Mouse (Mus musculus) cerebellum, postnatal 14 days (tissue): Measurements from ENCODE around the gene Ccdc40.

ENCODE experiments used
- DNase-seq, 2 experiments: peaks; one replicate each; pipeline ENCODE4 v3.0.0; 2021; ENCODE audit warnings: mixed read lengths in 2 of 2

The Ccdc40 gene

DNA sequence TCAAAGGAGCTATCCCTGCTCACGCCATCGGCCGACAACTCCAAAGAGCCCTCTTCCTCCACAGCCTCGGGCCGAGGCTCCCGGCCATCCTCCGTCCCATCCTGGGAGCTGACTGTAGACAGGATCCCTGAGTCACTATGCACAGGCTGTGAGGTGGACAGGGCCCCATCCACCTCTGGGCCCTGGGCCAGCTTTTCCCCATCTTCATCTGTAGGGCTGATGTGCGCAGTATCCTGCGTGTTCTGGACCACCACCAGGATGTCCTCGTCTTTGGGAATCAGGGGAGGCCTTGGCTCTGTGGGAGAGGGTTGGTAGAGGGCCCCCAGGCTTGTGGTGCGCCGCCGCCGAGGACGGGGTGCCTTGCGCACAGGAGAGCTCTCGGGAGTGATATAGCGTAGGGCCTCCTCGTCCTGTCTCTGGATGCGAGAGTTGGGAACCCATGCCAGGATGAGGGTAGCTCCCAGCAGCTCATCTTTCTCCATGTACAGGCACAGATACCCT, 19.5 kb upstream of the Ccdc40 start:
- DNase-seq: peak in 1 of 2 experiments; percentile 76

GRCm38 (mm10) chr11:119209371-119210025, 18.9 kb upstream of the Ccdc40 start:
- DNase-seq: peak; percentile 87 to 89

- peak; percentile 96 to 97 for DNase-seq
Measured at GRCm38 (mm10) chr11:119210321-119211100, 17.9 kb upstream of the Ccdc40 start.

DNA sequence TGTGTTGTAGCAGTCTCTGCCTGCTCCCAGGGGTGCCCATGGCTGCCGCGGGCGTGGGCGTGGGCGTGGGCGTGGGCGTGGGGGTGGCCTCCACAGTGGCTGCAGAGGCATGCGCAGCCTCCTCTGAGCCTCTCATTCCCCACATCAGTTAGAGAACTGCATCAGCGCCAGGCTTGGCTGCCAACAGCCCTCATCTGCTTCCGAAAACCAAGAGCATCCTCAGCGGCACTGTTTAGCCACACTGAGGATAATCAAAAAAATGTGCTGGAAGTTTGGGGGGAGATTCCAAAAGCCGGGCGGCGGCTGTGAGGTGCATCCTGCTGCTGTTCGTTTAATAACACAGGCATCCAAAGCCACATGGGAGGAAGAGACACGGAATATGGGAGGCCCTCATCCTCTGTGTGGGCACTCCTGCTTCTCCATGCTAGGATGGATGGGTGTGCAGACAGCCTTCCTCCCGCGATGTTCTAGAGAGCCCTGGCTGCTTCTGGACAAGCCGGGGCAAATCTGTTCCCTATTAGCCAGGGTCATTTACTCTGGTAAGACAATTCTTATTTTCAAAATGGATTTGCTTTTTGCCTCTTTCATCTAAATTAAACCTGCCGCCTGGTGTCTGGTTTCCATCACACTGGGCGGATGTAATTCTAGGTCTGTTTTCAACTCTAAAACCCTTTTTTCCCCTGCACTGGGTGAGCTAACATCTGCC, 16.6 kb upstream of the Ccdc40 start:
- DNase-seq: peak in 1 of 2 experiments; percentile 51

GRCm38 (mm10) chr11:119213166-119213885, 15.0 kb upstream of the Ccdc40 start:
- peak in 1 of 2 experiments; percentile 50 for DNase-seq

DNA sequence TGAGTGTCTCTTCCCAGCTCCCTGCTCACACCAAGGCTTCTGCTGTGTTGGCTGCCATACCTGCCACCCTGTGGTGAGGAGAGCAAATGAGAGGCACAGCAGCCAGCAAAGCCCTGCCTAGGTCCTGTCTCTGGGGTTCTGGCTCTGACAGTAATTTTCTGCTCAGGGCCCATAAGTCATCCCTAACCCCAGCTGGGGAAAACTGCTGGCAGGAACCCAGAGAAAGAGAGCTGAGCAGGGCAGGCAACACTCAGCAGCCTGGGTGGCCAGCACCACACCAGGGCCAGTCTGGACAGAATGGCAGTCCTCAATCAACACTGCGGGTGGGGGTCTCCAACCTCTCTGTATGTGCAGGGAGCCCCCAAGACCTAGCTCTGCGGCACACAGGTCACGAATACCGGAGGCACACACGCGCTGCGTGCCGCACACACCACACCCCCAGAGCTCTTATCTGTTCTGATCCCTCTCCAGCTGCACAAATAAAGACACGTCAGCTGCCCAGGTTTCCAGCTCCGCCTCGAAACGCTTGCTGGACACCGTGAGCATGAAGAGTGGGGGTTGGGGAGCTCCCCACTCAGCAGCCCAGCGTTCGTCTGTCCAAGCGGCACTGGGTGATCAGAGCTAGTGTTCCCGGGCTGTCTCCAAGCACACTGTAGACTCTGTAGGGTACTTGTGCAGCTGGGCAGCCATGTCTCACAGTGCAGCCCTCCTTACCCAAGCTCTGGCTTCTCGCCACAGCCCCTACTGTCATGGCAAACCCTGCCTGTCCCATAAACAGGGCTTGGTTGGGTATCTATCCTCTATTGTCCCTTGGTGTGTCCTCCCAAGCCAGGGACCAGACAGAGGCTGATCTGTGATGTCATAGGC, 13.1 kb upstream of the Ccdc40 start:
- peak; percentile 70 to 74 for DNase-seq

DNA sequence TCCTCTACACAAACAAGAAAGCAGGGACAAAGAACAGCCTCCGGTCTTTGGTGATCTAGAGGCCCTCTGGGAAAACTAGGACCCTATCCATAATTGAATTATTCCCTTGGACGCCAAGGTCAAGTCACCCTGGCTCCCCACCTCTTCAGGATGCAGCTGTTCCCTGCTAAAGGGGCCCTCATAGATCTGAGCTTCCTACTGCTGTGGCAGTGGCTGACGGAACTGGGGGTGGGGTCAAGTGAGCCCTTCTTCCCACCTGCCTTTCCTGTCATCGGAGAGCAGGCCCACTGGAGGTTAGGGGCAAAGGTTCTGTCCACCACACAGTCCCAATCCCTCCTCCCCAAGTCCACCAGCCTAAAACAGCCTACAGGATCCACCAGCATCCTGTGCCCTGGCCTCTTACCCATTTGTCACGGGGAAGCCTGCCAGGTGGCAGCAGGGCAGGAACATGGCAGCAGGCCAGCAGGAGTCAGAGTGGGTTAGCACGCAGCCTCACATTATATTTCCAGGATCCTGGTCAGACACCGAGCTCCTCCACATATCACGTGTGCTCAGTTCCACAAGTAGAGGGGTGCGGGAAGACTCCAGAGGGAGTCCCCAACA, 12.4 kb upstream of the Ccdc40 start:
- peak; percentile 99 for DNase-seq

GRCm38 (mm10) chr11:119217861-119218260, 10.5 kb upstream of the Ccdc40 start:
- no peak for DNase-seq

DNA sequence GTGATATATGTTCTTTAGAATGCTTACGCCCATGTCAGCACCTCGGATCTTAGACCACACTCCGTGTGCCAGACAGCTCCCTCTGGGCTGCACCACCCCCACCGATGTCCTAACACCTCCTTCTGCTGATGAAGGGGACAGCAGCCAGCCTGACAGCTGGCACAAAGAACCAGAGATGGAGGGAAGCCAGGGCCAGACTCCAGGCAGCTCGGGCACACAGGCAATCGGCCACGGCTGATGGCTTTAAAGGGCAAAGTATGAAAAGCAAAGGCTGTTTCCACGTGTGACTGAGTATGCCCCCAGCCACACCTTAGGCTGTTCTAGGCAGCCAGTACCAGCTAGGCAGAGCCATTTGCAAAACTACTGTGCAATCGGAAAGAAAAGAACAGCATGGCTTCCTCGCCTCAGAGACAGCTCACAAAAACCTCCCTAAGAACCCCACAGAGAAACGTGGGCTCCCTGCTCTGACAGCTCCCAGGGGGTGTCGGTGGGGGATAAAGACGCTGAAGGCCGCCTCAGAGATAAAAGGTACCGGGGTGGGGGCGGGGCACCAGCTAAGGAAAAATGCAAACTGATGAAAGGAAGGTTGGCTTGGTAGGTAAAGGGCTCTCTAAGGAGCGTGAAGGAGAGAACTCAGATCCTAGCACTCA, 8.4 kb upstream of the Ccdc40 start:
- peak; percentile 96 to 97 for DNase-seq

GRCm38 (mm10) chr11:119221812-119222510, 6.4 kb upstream of the Ccdc40 start:
- DNase-seq: peak; percentile 45 to 59

DNA sequence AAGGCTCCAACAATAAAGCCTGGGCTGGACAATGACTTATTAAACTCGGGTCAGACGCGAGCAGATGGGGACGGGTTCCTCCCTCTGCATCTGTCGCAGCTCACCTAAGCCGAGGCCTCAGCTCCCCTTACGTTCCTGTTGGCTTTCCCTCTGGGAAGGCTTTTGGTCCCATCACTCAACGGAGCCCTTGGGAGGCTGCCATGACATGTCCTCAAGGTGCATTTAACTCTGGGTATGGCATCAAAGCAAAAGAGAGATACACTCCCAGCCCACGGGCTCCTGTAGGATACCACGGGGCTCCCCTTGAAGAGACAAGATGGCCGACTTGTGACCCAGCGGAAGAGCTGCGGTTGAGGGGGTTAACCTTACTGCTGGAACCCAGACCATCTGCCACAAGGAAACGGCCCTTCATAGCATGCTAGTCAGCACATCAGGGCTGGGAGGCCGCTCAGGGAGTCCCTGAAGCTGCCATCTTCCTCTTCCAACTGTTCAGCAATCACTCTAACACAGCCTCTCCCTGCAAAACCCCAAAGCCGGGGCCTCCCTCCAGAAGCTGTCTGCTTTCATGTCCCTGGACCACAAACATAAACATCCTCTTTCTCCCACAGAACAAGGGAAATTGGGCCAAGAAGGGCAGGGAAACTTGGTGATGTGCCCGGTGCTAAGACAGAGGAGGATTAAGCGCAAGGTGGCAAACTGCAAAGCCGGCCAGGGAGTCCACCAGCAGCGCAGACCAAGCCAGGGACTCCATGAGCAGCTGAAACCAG, 5.1 kb upstream of the Ccdc40 start:
- DNase-seq: peak; percentile 68 to 74

DNA sequence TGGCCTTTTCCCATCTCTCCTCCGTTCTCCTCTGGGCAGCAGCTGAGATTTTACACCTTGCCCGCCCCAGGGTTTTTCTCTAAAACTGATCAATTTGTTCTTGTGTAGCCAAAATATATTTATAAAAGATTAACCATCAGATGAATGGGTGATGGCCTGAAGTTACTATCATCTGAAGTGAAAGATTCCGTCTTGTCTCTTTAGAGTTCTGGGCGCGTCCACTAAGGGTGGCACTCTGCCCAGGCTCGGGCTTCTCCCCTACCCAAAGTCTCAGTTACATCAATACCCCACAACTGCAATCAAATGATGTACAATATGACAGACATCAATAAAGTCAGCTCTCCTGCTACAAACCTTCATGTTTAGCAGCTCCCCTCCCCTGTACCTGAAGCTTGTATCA, 3.4 kb upstream of the Ccdc40 start:
- DNase-seq: peak in 1 of 2 experiments; percentile 15

DNA sequence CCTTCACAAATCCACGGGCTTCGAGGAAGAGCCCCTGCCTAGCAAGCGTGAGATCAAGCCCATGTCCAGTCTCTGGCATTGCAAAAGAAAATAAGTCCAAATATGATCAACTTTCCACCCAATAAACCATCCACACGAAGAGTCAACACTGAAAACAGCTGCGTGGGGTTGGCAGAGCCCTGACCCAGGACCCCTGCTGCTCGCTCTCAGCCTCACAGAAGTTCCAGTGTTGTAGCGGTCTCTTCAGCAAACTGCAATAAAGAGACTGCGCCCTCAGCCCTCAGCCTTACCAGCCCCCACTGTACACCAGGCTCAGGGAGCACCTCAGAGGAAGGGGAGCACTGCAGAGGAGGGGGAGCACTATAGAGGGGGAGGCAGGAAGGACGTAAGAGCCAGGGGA, 2.7 kb upstream of the Ccdc40 start:
- peak; percentile 44 to 56 for DNase-seq

- DNase-seq: peak; percentile 63 to 64
Measured at GRCm38 (mm10) chr11:119227591-119227990, 781 bp upstream of the Ccdc40 start.

DNA sequence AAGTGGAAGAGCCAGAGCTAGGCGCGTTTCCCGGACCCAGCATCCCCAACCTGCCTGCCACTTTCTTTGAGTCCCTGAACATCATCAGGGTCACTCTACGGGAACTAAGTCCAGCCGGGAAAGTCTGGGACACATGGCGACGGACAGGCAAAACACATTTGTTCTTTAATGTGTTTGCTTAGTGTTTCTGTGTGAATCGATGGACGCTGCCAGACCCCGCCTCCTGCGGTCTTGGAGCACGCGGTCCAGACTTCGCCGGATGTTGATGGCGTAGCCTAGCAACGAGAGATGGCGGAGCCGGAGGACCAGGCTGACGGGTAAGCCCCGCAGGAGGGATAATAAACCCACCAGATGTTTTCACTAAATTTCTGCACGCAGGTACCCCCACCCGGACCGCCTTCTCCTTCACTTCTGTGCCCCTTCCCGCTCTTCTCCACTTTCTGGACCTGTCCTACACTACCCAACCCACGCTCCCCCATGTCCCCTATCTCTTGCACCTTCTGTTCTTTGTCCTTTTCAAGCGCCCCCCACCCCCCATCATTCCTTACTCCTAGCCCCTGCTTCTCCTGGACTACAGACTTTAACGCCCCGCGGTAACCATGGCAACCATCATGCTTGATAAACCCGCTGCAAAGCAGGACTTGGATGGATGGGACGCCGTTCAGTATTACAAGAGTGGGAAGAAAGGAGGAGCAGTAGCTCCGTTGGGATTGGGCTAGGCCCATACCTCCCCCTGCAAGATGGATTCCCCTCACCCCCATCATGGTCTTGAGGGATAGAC, 664 bp downstream of the Ccdc40 start:
- peak; percentile 71 to 77 for DNase-seq

- DNase-seq: no peak
Measured at GRCm38 (mm10) chr11:119234770-119235169, 6.4 kb downstream of the Ccdc40 start.

DNA sequence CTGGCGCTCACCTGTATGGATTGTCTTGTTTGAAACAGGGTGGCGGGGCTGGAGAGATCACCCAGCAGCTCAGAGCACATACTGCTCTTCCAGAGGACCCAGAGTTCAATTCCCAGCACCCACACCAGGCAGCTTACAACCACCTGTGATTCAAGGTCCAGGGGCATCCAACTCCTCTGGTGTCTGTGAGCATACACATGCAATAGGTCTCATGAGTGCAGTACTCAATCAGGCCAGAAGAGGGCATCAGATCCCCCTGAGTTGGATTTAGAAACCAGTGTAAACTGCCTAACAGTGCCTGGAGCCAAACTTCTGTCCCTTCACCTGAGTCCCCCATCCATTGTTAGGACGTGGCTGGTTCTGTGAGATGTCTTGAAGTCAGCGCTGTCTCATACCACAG, 7.2 kb downstream of the Ccdc40 start:
- peak; percentile 84 to 90 for DNase-seq

DNA sequence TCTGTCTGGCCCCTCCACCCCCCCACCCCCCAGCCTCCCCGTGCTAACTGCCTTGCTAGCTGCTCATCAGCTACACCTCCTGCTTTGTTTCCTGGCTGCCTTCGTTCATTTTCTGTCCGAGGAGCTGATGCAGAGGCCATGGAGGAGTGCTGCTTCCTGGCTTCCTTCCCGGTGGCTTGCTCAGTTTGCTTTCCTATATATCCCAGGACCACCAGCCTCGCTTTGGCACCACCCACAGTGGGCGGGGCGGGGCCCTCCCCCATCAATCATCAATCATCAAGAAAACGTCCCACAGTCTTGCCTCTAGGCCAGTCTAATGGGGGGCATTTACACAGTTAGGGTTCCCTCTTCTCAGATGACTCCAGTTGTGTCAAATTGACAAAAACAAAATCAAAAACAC, 8.0 kb downstream of the Ccdc40 start:
- DNase-seq: no peak
